Mouse (Mus musculus) E14TG2a.4 (cell line): Measurements from ENCODE around the gene Olfr1396.
"Not testable (repeated sequence)": the region's sequence is repeated elsewhere in the genome, so short reads cannot be mapped to it uniquely, and the experiment has no call there.

ENCODE experiments used
- CTCF ChIP-seq: conservative IDR thresholded peaks from 2 replicates; pipeline ENCODE4 v1.5.1; 2014; ENCODE audit warnings: low read length
- NANOG ChIP-seq: IDR thresholded peaks from 2 replicates; pipeline ENCODE4 v1.6.1; 2014; ENCODE audit warnings: borderline replicate concordance, low read length, mixed read lengths
- POU5F1 ChIP-seq: IDR thresholded peaks from 2 replicates; pipeline ENCODE4 v1.6.1; 2014; ENCODE audit warnings: low read length, borderline replicate concordance

DNA sequence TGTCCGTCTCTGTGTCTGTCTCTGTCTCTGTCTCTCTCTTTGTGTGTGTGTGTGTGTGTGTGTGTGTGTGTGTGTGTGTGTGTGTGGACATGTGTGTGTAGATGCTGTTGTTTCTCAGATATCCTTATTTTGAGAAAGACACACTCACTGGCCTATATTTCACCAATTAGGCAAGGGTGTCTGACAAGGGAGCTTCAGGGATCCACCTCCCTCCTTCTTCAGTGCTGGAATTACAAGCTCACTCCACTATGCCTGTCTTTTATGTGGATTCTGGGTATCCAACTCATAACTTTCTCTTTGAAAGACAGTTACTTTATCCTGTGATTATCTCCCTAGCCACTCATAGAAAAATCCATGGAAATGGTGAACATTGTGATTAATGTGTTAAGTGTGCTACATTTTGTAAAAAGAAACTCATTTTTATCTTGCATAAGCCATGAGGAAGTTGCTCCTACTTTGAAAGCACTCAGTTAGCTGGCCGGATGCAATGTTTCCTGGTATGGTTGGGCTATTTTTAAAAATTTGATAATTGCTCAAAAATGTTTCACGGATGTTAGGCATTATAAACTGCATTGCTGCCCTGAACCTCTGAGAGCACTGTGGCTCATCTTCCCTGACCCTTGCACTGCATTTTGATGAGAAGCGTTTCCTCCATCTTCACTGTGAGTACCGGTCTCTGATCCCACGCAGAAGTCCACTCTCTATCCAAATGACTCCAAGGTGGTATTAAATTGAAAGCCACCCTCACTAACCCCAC is 38.5 kb downstream of the Olfr1396 start, which contains the start of gene Ifi47:
- not testable (repeated sequence) for TF ChIP-seq CTCF, POU5F1, NANOG
